Mouse (Mus musculus) small intestine, adult 2 months (tissue): ENCODE results near the gene Igf2bp2.

Source experiments
- CTCF ChIP-seq: fragments of 200-500 bp; IDR thresholded peaks from 2 replicates; pipeline ENCODE4 v1.5.1; 2012; ENCODE audit warnings: low read depth, mild to moderate bottlenecking, control low read depth, inconsistent platforms, low read length, moderate library complexity, mixed read lengths; ENCODE audit not compliant: insufficient replicate concordance, insufficient read length; ENCODE audit errors: extremely low read depth
- POLR2A ChIP-seq: fragments of 200-500 bp; IDR thresholded peaks from 2 replicates; pipeline ENCODE4 v1.6.1; 2012; ENCODE audit warnings: low read depth, mild to moderate bottlenecking, control low read depth, inconsistent platforms, low read length, moderate library complexity

- TF ChIP-seq CTCF (no peak), POLR2A (no peak)
Measured at GRCm38 (mm10) chr16:22150421-22150820, 12.7 kb downstream of the Igf2bp2 start.
